Mouse (Mus musculus) naive thymus-derived CD4-positive, alpha-beta T cell, adult 5 months (primary cell): ENCODE results near the gene Itgb8. TPM values are rescaled to one million over a fixed set of nuclear protein-coding genes. Genes with fewer than 3 reads are reported as not detected.

Experiments
- polyA plus RNA-seq: library from polyadenylated mRNA; unstranded; fragments of 100-300 nt; shearing (Covaris generic); gene quantifications from one replicate; pipeline ENCODE4 v1.2.1, GENCODE M21; 2017

Itgb8 gene
- polyA plus RNA-seq, result 0.45 TPM

GRCm38 (mm10) chr12:119238696-119239415 lies at the start of gene Itgb8:
Itgb8 (minus strand) TSS chr12:119238802.

Other genes starting within 250 kb of the Itgb8 start
- 0.07 TPM for gene Macc1, start 75.5 kb upstream of the Itgb8 start, polyA plus RNA-seq